In genomic region chr5:65950236-65950635, GRCm38 (mm10) we compare ENCODE assay signal across 8 mouse cellular contexts. TPM values are rescaled to one million over a fixed set of nuclear protein-coding genes. Genes with fewer than 3 reads are reported as not detected.
DNase-seq lines count a peak whose midpoint lies in the region; ATAC-seq and TF ChIP-seq lines count a peak whose summit lies in the region.
"Had no signal": no experiment of that assay in that cellular context is flagged by ENCODE, and none has a peak within 500 bp of the region (broad histone marks: within the 10 kb centered on the region; RNA-seq: fewer than 3 reads in every experiment).

No protein-coding gene starts in this region.

- WGBS in neural tube, embryonic 15.5 days, result 10% methylated on average over 6 of the region's 6 CpGs

- no peak overlapping the region; the same call in 1 of the 2 replicates for H3K9ac ChIP-seq in neural tube, embryonic 15.5 days (replicated peaks)

- no peaks in the 10 kb centered on the region for H3K9me3 ChIP-seq in E14TG2a.4 (ENCODE audit: low read length)
- H3K9me3 ChIP-seq in neural tube, embryonic 15.5 days (replicated peaks), result no peaks in the 10 kb centered on the region

- no peak for TF ChIP-seq CTCF in E14TG2a.4 (conservative IDR thresholded peaks at IDR 0.05; ENCODE audit: low read length)

- peak overlapping the region; percentile 45 for H3K4me2 ChIP-seq in neural tube, embryonic 15.5 days

- peak; percentile 60 for DNase-seq in NIH3T3 (ENCODE audit: low read depth)
- DNase-seq in frontal cortex, adult 2 months (ENCODE audit: extremely low spot score in 1 of 2, low spot score in 1 of 2), result peak; percentile 34 to 66
- DNase-seq in left cerebral cortex, adult 18-20 months (ENCODE audit: low spot score in 2 of 2), result peak; percentile 17 to 38
- no peak for DNase-seq in urinary bladder, adult 18-20 months (ENCODE audit: low spot score in 2 of 2)
- DNase-seq in adipocyte (ENCODE audit: low spot score), result no peak

- no peaks in the 10 kb centered on the region for H3K36me3 ChIP-seq in E14TG2a.4 (ENCODE audit: insufficient read depth, low read length)
- H3K36me3 ChIP-seq in neural tube, embryonic 15.5 days, result no peaks in the 10 kb centered on the region

- H3K27ac ChIP-seq in neural tube, embryonic 15.5 days (replicated peaks), result peak overlapping the region; percentile 84
- H3K27ac ChIP-seq: macrophage had no signal

- peak; percentile 67 for ATAC-seq in neural tube, embryonic 15.5 days (ENCODE audit: low FRiP score)

- H3K27me3 ChIP-seq in E14TG2a.4 (ENCODE audit: insufficient read depth, low read length), result no peaks in the 10 kb centered on the region
- no peaks in the 10 kb centered on the region for H3K27me3 ChIP-seq in neural tube, embryonic 15.5 days (replicated peaks)

- peak overlapping the region; percentile 30; the same call in 1 of the 2 replicates for H3K4me3 ChIP-seq in E14TG2a.4 (replicated peaks; ENCODE audit: low read length)
- no peak overlapping the region for H3K4me3 ChIP-seq in neural tube, embryonic 15.5 days (replicated peaks)

- H3K4me1 ChIP-seq in E14TG2a.4 (replicated peaks; ENCODE audit: low read depth, low read length), result peaks cover 29% of the 10 kb centered on the region
- H3K4me1 ChIP-seq in neural tube, embryonic 15.5 days, result peaks cover 21% of the 10 kb centered on the region

RNA-seq across cellular contexts. Expression of gene Chrna9, which starts 15.5 kb away (rescaled TPM):
- polyA plus RNA-seq in frontal cortex, adult 2 months (2012; rRNA removed), result not detected in 2 replicates
- total RNA-seq in left cerebral cortex, adult 18-20 months (2021), result not detected
- polyA plus RNA-seq in neural tube, embryonic 15.5 days (2015; fragmentation: Nextera tagmentation; extraction: Ambion mirVana), result 3.5 TPM in 1 of 2 replicates, not detected in the other
- polyA plus RNA-seq: macrophage had no signal

RNA-seq across cellular contexts. Expression of gene 9130230L23Rik, which starts 53.8 kb away (rescaled TPM):
- not detected in 2 replicates for polyA plus RNA-seq in frontal cortex, adult 2 months (2012; rRNA removed)
- not detected for total RNA-seq in left cerebral cortex, adult 18-20 months (2021)
- polyA plus RNA-seq in neural tube, embryonic 15.5 days (2015; fragmentation: Nextera tagmentation; extraction: Ambion mirVana), result 0.14 TPM in 1 of 2 replicates, not detected in the other
- polyA plus RNA-seq: macrophage had no signal

Comparison
In these comparisons a context has a peak if more than half of its experiments do, and no peak if none do; other contexts are left out.
1. DNase-seq: peak in NIH3T3 (single experiment), frontal cortex, adult 2 months (2 of 2) and left cerebral cortex, adult 18-20 months (2 of 2); none in urinary bladder, adult 18-20 months (0 of 2) and adipocyte (single experiment).